ENCODE assay signal across 20 mouse cellular contexts in genomic region chr3:133522289-133522688, GRCm38 (mm10).
"Had no signal": no experiment of that assay in that cellular context is flagged by ENCODE, and none has a peak within 500 bp of the region (broad histone marks: within the 10 kb centered on the region; RNA-seq: fewer than 3 reads in every experiment).

No protein-coding gene starts in this region.

- H3K9ac ChIP-seq: liver, embryonic 13.5 days; neural tube, embryonic 12.5 days; neural tube, embryonic 15.5 days had no signal

- H3K4me3 ChIP-seq: layer of hippocampus, adult 2 months; left cerebral cortex, adult 2 months; liver, embryonic 13.5 days; neural tube, embryonic 12.5 days; neural tube, embryonic 15.5 days had no signal

- H3K9me3 ChIP-seq: liver, embryonic 13.5 days; neural tube, embryonic 12.5 days; neural tube, embryonic 15.5 days had no signal

- H3K36me3 ChIP-seq: liver, embryonic 13.5 days; neural tube, embryonic 12.5 days; neural tube, embryonic 15.5 days had no signal

- H3K27ac ChIP-seq: kidney, postnatal 0 days; layer of hippocampus, adult 2 months; left cerebral cortex, adult 2 months; liver, embryonic 13.5 days; neural tube, embryonic 12.5 days; neural tube, embryonic 15.5 days had no signal

- H3K4me2 ChIP-seq: liver, embryonic 13.5 days; midbrain, embryonic 11.5 days; neural tube, embryonic 12.5 days; neural tube, embryonic 15.5 days had no signal

- H3K27me3 ChIP-seq: liver, embryonic 13.5 days; neural tube, embryonic 12.5 days; neural tube, embryonic 15.5 days had no signal

- H3K4me1 ChIP-seq: neural tube, embryonic 12.5 days had no signal

- DNase-seq: kidney, postnatal 25 days; layer of hippocampus, adult 9-11 months; layer of hippocampus, postnatal 36 days; liver, embryonic 13.5 days; lung, adult 2 months; lung, postnatal 14 days; lung, postnatal 4 days; midbrain, embryonic 14.5 days; retina, postnatal 1 day; right cerebral cortex, postnatal 25 days; spleen, adult 18-20 months; thymus, adult 18-20 months; thymus, postnatal 14 days; thymus, postnatal 4 days had no signal
